Mouse (Mus musculus): ENCODE results near the gene Tmbim6.

Tmbim6 gene

GRCm38 (mm10) chr15:99392486-99393385, at the start of gene Tmbim6:
Tmbim6 (plus strand) TSS chr15:99392882.
- DNase-seq (ENCODE audit: low spot score in 2 of 2) = peak; percentile 99 to 100

DNA sequence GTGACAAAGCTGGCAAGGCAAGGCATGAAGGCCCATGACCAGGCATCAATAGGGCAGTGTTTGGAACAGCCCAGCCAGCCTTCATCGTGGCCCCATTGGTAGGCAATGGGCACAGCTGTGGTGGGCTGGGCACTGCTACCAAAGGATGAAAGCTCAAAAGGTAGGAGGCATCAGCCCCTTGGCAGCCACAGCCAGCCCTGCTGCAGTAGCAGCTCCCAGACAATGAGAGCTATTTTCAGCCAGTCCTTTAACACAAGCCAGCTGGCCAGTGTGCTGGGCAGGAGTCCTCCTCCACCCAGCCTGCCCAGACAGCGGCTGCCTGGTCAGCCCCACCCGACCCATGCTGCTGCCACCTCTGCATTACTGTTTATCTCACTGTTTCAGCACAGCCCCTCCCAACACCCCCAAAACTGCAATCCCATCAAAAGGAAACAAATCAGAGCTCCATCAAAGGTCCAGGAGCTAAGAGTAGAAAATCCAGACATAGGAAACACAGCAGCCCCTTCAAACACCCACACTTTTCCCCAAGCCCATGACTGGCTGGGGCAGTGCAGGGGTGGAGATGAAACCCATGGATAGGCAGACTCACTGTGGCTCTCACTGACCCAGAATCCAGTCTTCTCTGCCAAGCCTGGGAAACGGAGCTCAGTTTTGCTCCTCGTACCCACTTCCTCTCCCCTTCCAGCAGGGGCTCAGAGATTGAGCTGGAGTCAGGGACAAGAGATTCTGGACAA, 49.1 kb upstream of the Tmbim6 start:
- DNase-seq (ENCODE audit: low spot score in 2 of 2) = peak; percentile 43 to 52

- DNase-seq (ENCODE audit: low spot score in 2 of 2) = no peak
Measured at GRCm38 (mm10) chr15:99344148-99344870, 48.4 kb upstream of the Tmbim6 start.

DNA sequence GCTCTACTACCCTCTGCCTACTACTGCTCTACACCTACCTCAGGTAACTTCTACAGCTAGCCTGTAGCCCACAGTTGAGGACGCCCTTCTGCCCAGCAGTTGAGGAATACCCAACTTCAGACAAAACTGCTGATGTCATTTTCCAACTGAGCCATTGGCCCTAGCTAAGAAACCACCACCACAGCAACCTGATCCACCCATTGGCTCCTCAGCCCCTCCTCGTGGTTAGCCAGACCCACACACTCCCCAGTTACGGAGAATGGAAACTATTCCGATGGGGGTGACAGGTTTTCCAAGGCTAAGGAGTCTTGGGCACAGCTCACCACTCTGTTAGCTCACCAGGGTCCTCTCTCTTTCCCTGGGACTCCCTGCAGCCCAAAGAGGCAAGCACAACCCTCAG, 47.7 kb upstream of the Tmbim6 start:
- no peak for DNase-seq (ENCODE audit: low spot score in 2 of 2)

- no peak for DNase-seq (ENCODE audit: low spot score in 2 of 2)
Measured at GRCm38 (mm10) chr15:99351610-99352009, 41.1 kb upstream of the Tmbim6 start.

GRCm38 (mm10) chr15:99352306-99352705, 40.4 kb upstream of the Tmbim6 start:
- DNase-seq (ENCODE audit: low spot score in 2 of 2) = no peak

DNA sequence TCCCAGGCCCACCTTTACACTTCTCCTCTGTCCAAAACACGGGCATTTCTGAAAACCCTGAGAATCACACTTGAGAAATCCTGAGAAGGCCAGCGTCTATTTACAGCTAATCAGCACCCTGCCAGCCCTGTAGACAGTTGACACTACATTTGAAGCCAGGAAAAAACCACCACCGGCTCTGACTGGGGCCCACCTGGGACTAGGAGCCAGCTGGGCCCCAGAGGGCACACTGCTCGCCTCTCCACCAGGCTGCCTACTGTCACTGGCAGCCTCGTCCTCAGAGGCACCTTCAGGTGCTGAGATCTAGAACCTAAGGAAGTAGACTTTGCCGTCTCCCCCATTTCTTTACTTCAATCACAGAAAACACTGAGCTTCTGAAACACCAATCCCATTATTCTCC, 37.0 kb upstream of the Tmbim6 start:
- no peak for DNase-seq (ENCODE audit: low spot score in 2 of 2)

DNA sequence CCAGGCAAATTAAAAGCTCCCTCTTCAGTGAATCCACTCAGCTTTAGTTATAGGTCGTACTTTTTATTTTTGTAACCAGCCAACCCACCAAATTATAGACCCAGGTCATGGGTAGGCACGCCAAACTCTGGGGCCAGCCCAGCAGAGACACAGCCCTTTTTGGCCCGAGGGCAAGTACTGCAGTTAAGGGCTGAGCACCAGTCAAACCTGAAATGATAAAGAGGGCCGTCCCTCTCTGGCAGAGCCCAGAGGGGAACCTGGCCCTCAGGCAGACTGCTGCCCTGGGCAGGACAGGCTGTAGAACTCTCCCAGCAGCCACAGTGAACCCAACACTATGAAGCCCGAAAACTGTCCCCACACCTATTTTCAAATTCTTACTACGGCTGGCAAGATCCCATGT, 36.2 kb upstream of the Tmbim6 start:
- DNase-seq (ENCODE audit: low spot score in 2 of 2) = no peak

DNA sequence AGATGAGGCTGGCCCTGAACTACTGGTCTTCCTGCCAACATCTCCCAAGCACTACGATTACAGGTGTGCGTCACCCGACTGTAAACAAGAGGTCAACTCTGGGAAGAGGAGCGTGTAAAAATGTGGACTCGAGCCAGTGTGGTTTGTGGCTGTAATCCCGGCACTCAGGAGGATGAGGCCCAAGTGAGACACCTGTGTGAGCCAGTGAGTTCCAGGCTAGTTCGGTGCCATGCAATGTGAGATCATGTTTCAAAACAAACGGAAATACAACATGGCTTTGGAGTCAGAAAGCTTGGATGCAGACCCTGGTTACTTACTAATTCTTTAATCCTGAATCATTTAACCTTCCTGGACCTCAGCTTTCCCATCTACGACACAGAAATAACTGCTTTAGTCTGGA, 33.7 kb upstream of the Tmbim6 start:
- DNase-seq (ENCODE audit: low spot score in 2 of 2) = no peak

GRCm38 (mm10) chr15:99364022-99364530, 28.6 kb upstream of the Tmbim6 start:
- DNase-seq (ENCODE audit: low spot score in 2 of 2) = no peak

DNA sequence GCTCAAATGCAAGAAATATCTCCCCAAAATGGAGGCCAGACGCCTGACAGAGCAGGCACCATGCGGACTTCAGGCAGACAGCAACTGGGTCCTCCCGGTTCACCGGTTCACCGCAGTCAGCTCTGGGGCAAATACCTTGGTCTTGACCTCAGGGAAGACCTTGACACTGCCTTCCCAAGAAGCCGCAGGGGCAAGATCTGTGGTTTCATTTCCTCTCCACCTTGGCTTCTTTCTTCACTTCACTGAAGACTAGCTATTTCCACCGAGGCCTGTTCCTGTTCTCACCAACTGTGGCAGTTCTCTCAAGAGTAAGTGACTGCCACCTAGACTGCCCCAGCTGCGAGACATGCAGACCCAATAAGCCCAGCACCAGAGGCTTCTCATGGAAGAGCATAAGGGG, 27.8 kb upstream of the Tmbim6 start:
- no peak for DNase-seq (ENCODE audit: low spot score in 2 of 2)

GRCm38 (mm10) chr15:99368583-99369266, 24.0 kb upstream of the Tmbim6 start:
- no peak for DNase-seq (ENCODE audit: low spot score in 2 of 2)

DNA sequence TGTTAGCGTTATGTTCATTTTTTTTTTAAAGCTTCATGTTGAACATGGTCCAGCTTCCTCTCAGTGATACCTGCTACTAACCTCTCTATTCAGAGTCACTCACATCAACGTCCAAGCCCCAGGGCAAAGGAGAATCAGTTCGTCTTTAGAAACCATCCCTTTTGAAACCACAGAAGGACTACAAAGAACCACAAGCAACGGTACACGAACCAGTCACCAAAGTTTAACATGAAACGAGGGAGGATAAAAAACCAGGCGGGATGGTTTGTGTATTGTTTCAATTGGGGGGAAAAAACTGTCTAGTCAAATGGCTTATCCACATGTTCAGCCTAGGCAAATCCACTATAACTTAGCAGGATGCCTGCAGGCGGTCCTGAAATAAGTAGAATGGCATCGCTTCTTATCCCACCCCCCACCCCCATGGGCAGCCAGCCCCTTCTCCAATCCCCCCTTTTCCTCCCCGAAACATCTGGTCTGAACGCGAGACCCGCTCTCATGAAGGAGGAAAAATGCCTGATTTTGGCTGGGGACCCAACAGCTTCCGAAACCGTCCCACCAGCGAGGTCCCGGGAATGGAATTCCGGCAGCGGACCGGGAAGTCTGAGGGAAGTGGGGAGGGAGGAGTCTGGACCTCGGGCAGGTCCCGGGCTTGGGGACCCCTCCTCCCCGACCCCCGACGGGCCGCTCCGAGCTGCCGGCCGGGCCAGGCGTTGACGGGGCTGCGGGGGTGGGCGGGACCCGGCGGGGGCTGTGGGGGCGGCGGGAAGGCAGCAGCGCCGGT, 23.1 kb upstream of the Tmbim6 start:
- no peak for DNase-seq (ENCODE audit: low spot score in 2 of 2)

- peak; percentile 89 to 96 for DNase-seq (ENCODE audit: low spot score in 2 of 2)
Measured at GRCm38 (mm10) chr15:99370259-99370691, 22.4 kb upstream of the Tmbim6 start, which contains the start of gene Fmnl3. Fmnl3 (minus strand) TSS chr15:99370482.

DNA sequence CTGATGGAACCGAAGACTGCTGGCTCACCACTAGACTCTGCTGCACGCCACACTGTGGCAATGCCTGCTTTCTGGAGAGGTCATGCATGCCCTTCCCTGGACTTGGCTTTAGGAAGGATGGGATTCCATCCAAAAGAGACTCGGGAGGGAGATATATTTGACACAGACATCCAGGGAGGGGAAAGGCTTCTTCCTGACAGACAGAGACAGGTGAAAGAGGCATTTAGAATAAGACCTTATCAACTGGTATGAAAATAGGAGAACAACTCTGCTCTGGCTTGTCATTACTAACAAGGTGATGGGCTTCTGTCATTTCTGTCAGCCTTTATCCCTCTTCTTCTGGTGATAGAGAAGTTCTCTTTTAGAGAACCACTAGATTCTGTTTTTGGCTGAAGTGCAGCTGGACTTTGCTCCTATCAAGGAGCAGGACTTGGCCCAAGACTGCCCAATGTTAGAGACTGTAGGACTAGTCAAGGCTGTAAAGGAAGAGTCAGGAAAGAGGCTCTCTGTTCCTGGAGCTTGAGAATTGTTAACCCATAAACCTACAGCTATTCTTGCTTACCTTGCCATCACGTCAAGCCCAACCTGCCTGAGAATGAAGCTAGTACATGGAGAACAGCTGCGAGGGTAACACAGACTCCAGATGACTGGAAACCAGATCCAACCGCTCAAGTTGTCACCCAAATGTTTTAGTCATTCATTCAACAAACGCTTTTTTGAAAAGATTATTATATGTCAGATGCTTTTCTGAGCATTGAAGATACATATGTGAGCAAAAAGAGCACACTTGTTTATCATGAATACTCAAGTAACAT, 20.9 kb upstream of the Tmbim6 start:
- DNase-seq (ENCODE audit: low spot score in 2 of 2) = no peak

- no peak for DNase-seq (ENCODE audit: low spot score in 2 of 2)
Measured at GRCm38 (mm10) chr15:99372761-99373160, 19.9 kb upstream of the Tmbim6 start.

GRCm38 (mm10) chr15:99375036-99375435, 17.6 kb upstream of the Tmbim6 start:
- no peak for DNase-seq (ENCODE audit: low spot score in 2 of 2)

DNA sequence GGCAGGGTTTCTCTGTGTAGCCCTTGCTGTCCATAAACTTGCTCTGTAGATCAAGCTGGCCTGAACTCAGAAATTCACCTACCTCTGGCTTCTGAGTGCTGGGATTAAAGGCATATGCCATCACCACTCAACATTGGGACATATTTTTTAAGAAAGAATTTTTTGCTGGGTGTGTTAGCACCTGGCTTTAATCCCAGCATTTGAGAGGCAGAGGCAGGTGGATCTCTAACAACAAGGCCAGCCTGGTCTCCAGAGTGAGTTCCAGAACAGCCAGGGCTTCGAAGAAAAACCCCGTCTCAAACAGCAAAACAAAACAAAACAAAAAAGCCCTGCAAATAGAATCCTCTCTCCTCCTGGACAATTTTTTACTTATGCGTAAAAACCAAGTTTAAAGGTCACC, 17.1 kb upstream of the Tmbim6 start:
- DNase-seq (ENCODE audit: low spot score in 2 of 2) = no peak

DNA sequence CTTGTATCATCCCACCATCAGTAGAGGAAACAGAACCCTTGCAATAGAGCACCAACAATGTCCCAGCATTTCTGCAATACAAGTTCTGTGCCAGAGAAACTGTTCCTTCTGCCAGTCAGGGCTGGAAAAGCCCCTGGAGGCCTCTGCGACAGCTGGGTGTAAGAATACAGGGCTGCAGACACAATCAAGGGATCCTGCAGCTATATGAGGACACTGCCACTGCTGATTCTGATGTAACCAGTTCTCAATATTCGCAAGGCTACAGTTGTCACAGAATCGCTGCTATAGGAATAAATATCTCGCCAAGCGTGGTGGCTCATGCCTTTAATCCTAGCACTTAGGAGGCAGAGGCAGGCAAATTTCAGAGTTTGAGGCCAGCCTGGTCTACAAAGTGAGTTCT, 16.4 kb upstream of the Tmbim6 start:
- DNase-seq (ENCODE audit: low spot score in 2 of 2) = no peak

DNA sequence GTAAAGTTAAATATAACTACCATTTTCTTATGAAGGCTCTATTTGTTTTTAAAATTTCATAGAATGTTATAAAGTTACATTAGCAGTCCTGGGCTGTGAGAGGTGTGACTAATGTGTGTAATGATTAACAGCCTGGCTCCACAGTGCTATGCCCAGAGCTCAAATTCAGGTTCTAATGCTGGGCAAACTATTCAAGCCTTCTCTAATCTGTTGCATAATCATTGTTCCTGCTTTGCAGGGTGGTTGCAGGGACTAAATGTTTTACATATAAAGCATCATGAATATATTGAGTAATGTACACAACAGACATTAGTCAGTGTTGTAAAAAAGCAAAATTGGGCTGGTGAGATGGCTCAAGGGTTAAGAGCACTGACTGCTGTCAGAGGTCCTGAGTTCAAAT, 9.8 kb upstream of the Tmbim6 start:
- no peak for DNase-seq (ENCODE audit: low spot score in 2 of 2)

Data from frontal cortex, postnatal 10 days (tissue).